Mouse (Mus musculus): ENCODE measurements around the gene Pcgf5. TPM values are rescaled to one million over a fixed set of nuclear protein-coding genes. Genes with fewer than 3 reads are reported as not detected.

Pcgf5 gene
- 5.3 and 6.9 TPM in 2 replicates for polyA plus RNA-seq (2015; fragmentation: Nextera tagmentation; extraction: Ambion mirVana)

- H3K4me2 ChIP-seq = peak within 1 kb of the TSS; percentile 100
- H3K9ac ChIP-seq = peak within 1 kb of the TSS; percentile 67
- WGBS = under 1% methylated on average over 87 of the region's 92 CpGs
- peaks cover 63% of the 10 kb centered on the region for H3K27me3 ChIP-seq
- peak; percentile 82 for ATAC-seq (ENCODE audit: low read depth)
- H3K4me3 ChIP-seq = peak within 1 kb of the TSS; percentile 77
- H3K27ac ChIP-seq (replicated peaks) = no peak within 1 kb of the TSS
- H3K36me3 ChIP-seq = no peaks in the 10 kb centered on the region
- H3K9me3 ChIP-seq = no peaks in the 10 kb centered on the region
- H3K4me1 ChIP-seq (replicated peaks) = peaks cover 12% of the 10 kb centered on the region
Measured at GRCm38 (mm10) chr19:36348161-36348800, at the start of gene Pcgf5. Gene Pcgf5 (plus strand): TSS chr19:36348309.

- Histone ChIP-seq H3K9ac (no peak overlapping the region), H3K4me1 (replicated peaks) (no peaks in the 10 kb centered on the region), H3K27me3 (no peaks in the 10 kb centered on the region), H3K36me3 (no peaks in the 10 kb centered on the region), H3K27ac (replicated peaks) (no peak overlapping the region), H3K4me2 (no peak overlapping the region), H3K9me3 (no peaks in the 10 kb centered on the region), H3K4me3 (no peak overlapping the region)
- ATAC-seq (ENCODE audit: low read depth) = no peak
- 77% methylated on average over 5 of the region's 5 CpGs for WGBS
Measured at GRCm38 (mm10) chr19:36305542-36305941, 42.6 kb upstream of the Pcgf5 start.

- Histone ChIP-seq H3K36me3 (no peaks in the 10 kb centered on the region), H3K9ac (no peak overlapping the region), H3K4me2 (no peak overlapping the region), H3K27ac (replicated peaks) (no peak overlapping the region), H3K9me3 (no peaks in the 10 kb centered on the region), H3K4me1 (replicated peaks) (no peaks in the 10 kb centered on the region), H3K27me3 (no peaks in the 10 kb centered on the region), H3K4me3 (no peak overlapping the region)
- ATAC-seq (ENCODE audit: low read depth) = no peak
- WGBS = 91% methylated on average over 5 of the region's 5 CpGs
Measured at GRCm38 (mm10) chr19:36314010-36314409, 34.1 kb upstream of the Pcgf5 start.

- no peaks in the 10 kb centered on the region for H3K4me1 ChIP-seq (replicated peaks)
- no peak overlapping the region for H3K4me3 ChIP-seq
- no peaks in the 10 kb centered on the region for H3K9me3 ChIP-seq
- no peak overlapping the region for H3K9ac ChIP-seq
- 89% methylated on average over 4 of the region's 4 CpGs for WGBS
- no peaks in the 10 kb centered on the region for H3K27me3 ChIP-seq
- no peak overlapping the region for H3K27ac ChIP-seq (replicated peaks)
- H3K4me2 ChIP-seq = no peak overlapping the region
- no peaks in the 10 kb centered on the region for H3K36me3 ChIP-seq
- no peak for ATAC-seq (ENCODE audit: low read depth)
Measured at GRCm38 (mm10) chr19:36319735-36320134, 28.4 kb upstream of the Pcgf5 start.

GRCm38 (mm10) chr19:36321066-36321465, 27.0 kb upstream of the Pcgf5 start:
- 94% methylated on average over 3 of the region's 3 CpGs for WGBS
- ATAC-seq (ENCODE audit: low read depth) = no peak
- no peaks in the 10 kb centered on the region for H3K27me3 ChIP-seq

GRCm38 (mm10) chr19:36323326-36323725, 24.8 kb upstream of the Pcgf5 start:
- WGBS = 81% methylated on average over 2 of the region's 2 CpGs
- no peak for ATAC-seq (ENCODE audit: low read depth)

More at GRCm38 (mm10) chr19:36321066-36321465, 27.0 kb upstream of the Pcgf5 start:
- Histone ChIP-seq H3K4me2 (no peak overlapping the region), H3K4me1 (replicated peaks) (no peaks in the 10 kb centered on the region), H3K4me3 (no peak overlapping the region), H3K9me3 (no peaks in the 10 kb centered on the region), H3K27ac (replicated peaks) (no peak overlapping the region), H3K9ac (no peak overlapping the region), H3K36me3 (no peaks in the 10 kb centered on the region)

GRCm38 (mm10) chr19:36328678-36329077, 19.4 kb upstream of the Pcgf5 start:
- 89% methylated on average over 5 of the region's 5 CpGs for WGBS
- Histone ChIP-seq H3K27ac (replicated peaks) (no peak overlapping the region), H3K36me3 (no peaks in the 10 kb centered on the region), H3K27me3 (no peaks in the 10 kb centered on the region), H3K4me3 (no peak overlapping the region), H3K4me2 (no peak overlapping the region), H3K4me1 (replicated peaks) (no peaks in the 10 kb centered on the region), H3K9me3 (no peaks in the 10 kb centered on the region), H3K9ac (no peak overlapping the region)
- ATAC-seq (ENCODE audit: low read depth) = no peak

More at GRCm38 (mm10) chr19:36323326-36323725, 24.8 kb upstream of the Pcgf5 start:
- H3K9me3 ChIP-seq = no peaks in the 10 kb centered on the region
- H3K4me3 ChIP-seq = no peak overlapping the region
- no peaks in the 10 kb centered on the region for H3K36me3 ChIP-seq
- no peaks in the 10 kb centered on the region for H3K27me3 ChIP-seq
- no peaks in the 10 kb centered on the region for H3K4me1 ChIP-seq (replicated peaks)
- no peak overlapping the region for H3K27ac ChIP-seq (replicated peaks)
- no peak overlapping the region for H3K4me2 ChIP-seq
- no peak overlapping the region for H3K9ac ChIP-seq

- H3K4me1 ChIP-seq (replicated peaks) = peaks cover 12% of the 10 kb centered on the region
- ATAC-seq (ENCODE audit: low read depth) = no peak
- WGBS = 21% methylated on average over 6 of the region's 6 CpGs
- H3K4me3 ChIP-seq = peak overlapping the region; percentile 77
- H3K27ac ChIP-seq (replicated peaks) = no peak overlapping the region
- H3K36me3 ChIP-seq = no peaks in the 10 kb centered on the region
- no peak overlapping the region for H3K9ac ChIP-seq
- H3K9me3 ChIP-seq = no peaks in the 10 kb centered on the region
- peaks cover 63% of the 10 kb centered on the region for H3K27me3 ChIP-seq
- H3K4me2 ChIP-seq = peak overlapping the region; percentile 100
Measured at GRCm38 (mm10) chr19:36347376-36347775, 733 bp upstream of the Pcgf5 start.

GRCm38 (mm10) chr19:36347831-36348160, 313 bp upstream of the Pcgf5 start:
- H3K36me3 ChIP-seq = no peaks in the 10 kb centered on the region
- H3K4me3 ChIP-seq = peak overlapping the region; percentile 77
- H3K4me1 ChIP-seq (replicated peaks) = peaks cover 12% of the 10 kb centered on the region
- H3K4me2 ChIP-seq = peak overlapping the region; percentile 100
- H3K27me3 ChIP-seq = peaks cover 63% of the 10 kb centered on the region
- ATAC-seq (ENCODE audit: low read depth) = no peak
- H3K27ac ChIP-seq (replicated peaks) = no peak overlapping the region
- no peaks in the 10 kb centered on the region for H3K9me3 ChIP-seq
- H3K9ac ChIP-seq = peak overlapping the region; percentile 67
- 0% methylated on average over 11 of the region's 11 CpGs for WGBS

GRCm38 (mm10) chr19:36348801-36349486, 835 bp downstream of the Pcgf5 start:
- under 1% methylated on average over 81 of the region's 85 CpGs for WGBS
- Histone ChIP-seq H3K27ac (replicated peaks) (no peak overlapping the region), H3K9ac (peak overlapping the region; percentile 67), H3K36me3 (no peaks in the 10 kb centered on the region), H3K4me2 (peak overlapping the region; percentile 100), H3K4me3 (peak overlapping the region; percentile 77), H3K27me3 (peaks cover 63% of the 10 kb centered on the region), H3K9me3 (no peaks in the 10 kb centered on the region), H3K4me1 (replicated peaks) (peaks cover 12% of the 10 kb centered on the region)
- ATAC-seq (ENCODE audit: low read depth) = peak; percentile 86

- no peak overlapping the region for H3K27ac ChIP-seq (replicated peaks)
- H3K27me3 ChIP-seq = peaks cover 63% of the 10 kb centered on the region
- peak overlapping the region; percentile 77 for H3K4me3 ChIP-seq
- peak overlapping the region; percentile 67 for H3K9ac ChIP-seq
- H3K36me3 ChIP-seq = no peaks in the 10 kb centered on the region
- no peaks in the 10 kb centered on the region for H3K9me3 ChIP-seq
- ATAC-seq (ENCODE audit: low read depth) = no peak
- 5% methylated on average over 15 of the region's 15 CpGs for WGBS
- peaks cover 12% of the 10 kb centered on the region for H3K4me1 ChIP-seq (replicated peaks)
- peak overlapping the region; percentile 100 for H3K4me2 ChIP-seq
Measured at GRCm38 (mm10) chr19:36349487-36349955, 1.4 kb downstream of the Pcgf5 start.

GRCm38 (mm10) chr19:36350181-36350580, 2.1 kb downstream of the Pcgf5 start:
- Histone ChIP-seq H3K4me2 (0 out of 2 replicates have a peak overlapping the region, but pooled peaks have one; percentile 100), H3K4me3 (0 out of 2 replicates have a peak overlapping the region, but pooled peaks have one; percentile 77), H3K27me3 (peaks cover 63% of the 10 kb centered on the region), H3K27ac (replicated peaks) (no peak overlapping the region), H3K36me3 (no peaks in the 10 kb centered on the region), H3K9ac (no peak overlapping the region), H3K4me1 (replicated peaks) (peaks cover 12% of the 10 kb centered on the region), H3K9me3 (no peaks in the 10 kb centered on the region)
- no peak for ATAC-seq (ENCODE audit: low read depth)
- WGBS = 80% methylated on average over 11 of the region's 11 CpGs

Measured in neural tube, embryonic 13.5 days (tissue).